ENCODE assay signal across 8 mouse cellular contexts in genomic region chr1:134076789-134077188, GRCm38 (mm10). TPM values are rescaled to one million over a fixed set of nuclear protein-coding genes. Genes with fewer than 3 reads are reported as not detected.
DNase-seq lines count a peak whose midpoint lies in the region; ATAC-seq and TF ChIP-seq lines count a peak whose summit lies in the region.

No protein-coding gene starts in this region.

- H3K4me1 ChIP-seq in heart, embryonic 16.5 days (ENCODE audit: control insufficient read depth, insufficient read depth, low read length) = peaks cover 46% of the 10 kb centered on the region
- H3K4me1 ChIP-seq in bone marrow macrophage, adult 2 months (ENCODE audit: control insufficient read depth, insufficient read depth, low read length) = peaks cover 23% of the 10 kb centered on the region
- peaks cover 64% of the 10 kb centered on the region for H3K4me1 ChIP-seq in forebrain, embryonic 15.5 days
- peaks cover 74% of the 10 kb centered on the region for H3K4me1 ChIP-seq in liver, embryonic 16.5 days (ENCODE audit: control insufficient read depth, low read depth, low read length)

- no peak for TF ChIP-seq CTCF in bone marrow macrophage, adult 2 months (IDR thresholded peaks at IDR 0.05; ENCODE audit: low read depth, low read length)

- no peak for ATAC-seq in heart, embryonic 16.5 days (replicated peaks; ENCODE audit: extremely low read depth, insufficient read depth, low FRiP score)
- ATAC-seq in forebrain, embryonic 15.5 days (replicated peaks) = no peak
- no peak for ATAC-seq in liver, embryonic 16.5 days (ENCODE audit: low read depth)

- no peak for TF ChIP-seq POLR2A in bone marrow macrophage, adult 2 months (IDR thresholded peaks at IDR 0.05; ENCODE audit: borderline replicate concordance, low read depth, low read length)

- WGBS in heart, embryonic 16.5 days = 67% methylated on average over 2 of the region's 2 CpGs
- 6% methylated on average over 2 of the region's 2 CpGs for WGBS in forebrain, embryonic 15.5 days
- 80% methylated on average over 2 of the region's 2 CpGs for WGBS in liver, embryonic 16.5 days (ENCODE audit: insufficient replicate concordance)

- no peaks in the 10 kb centered on the region for H3K9me3 ChIP-seq in heart, embryonic 16.5 days (replicated peaks; ENCODE audit: control insufficient read depth, low read length)
- no peaks in the 10 kb centered on the region for H3K9me3 ChIP-seq in forebrain, embryonic 15.5 days
- H3K9me3 ChIP-seq in liver, embryonic 16.5 days (replicated peaks; ENCODE audit: control insufficient read depth, low read length) = no peaks in the 10 kb centered on the region

- peaks cover 16% of the 10 kb centered on the region for H3K36me3 ChIP-seq in heart, embryonic 16.5 days (ENCODE audit: control insufficient read depth, insufficient read depth)
- peaks cover 4% of the 10 kb centered on the region; the same call in 1 of the 2 replicates for H3K36me3 ChIP-seq in forebrain, embryonic 15.5 days
- H3K36me3 ChIP-seq in liver, embryonic 16.5 days (ENCODE audit: control insufficient read depth, insufficient read depth) = peaks cover 29% of the 10 kb centered on the region

- H3K9ac ChIP-seq in heart, embryonic 16.5 days (ENCODE audit: low read length) = peak overlapping the region; percentile 70
- peak overlapping the region; percentile 35 for H3K9ac ChIP-seq in forebrain, embryonic 15.5 days (replicated peaks)
- H3K9ac ChIP-seq in liver, embryonic 16.5 days (ENCODE audit: low read depth, low read length) = peak overlapping the region; percentile 94

- H3K4me3 ChIP-seq in heart, embryonic 16.5 days (ENCODE audit: low read length) = peak overlapping the region; percentile 90
- H3K4me3 ChIP-seq in bone marrow macrophage, adult 2 months (ENCODE audit: insufficient read depth, low read length) = peak overlapping the region; percentile 14; the same call in 1 of the 2 replicates
- peak overlapping the region; percentile 91 for H3K4me3 ChIP-seq in forebrain, embryonic 15.5 days
- peak overlapping the region; percentile 83 for H3K4me3 ChIP-seq in liver, embryonic 16.5 days (ENCODE audit: low read depth, low read length)

- DNase-seq in heart, adult 11 months = no peak
- DNase-seq in right cerebral cortex, postnatal 14 days = no peak
- no peak for DNase-seq in adrenal gland, postnatal 25 days
- DNase-seq in cerebellum, postnatal 36 days = no peak

- H3K4me2 ChIP-seq in heart, embryonic 16.5 days (ENCODE audit: low read depth, low read length) = peak overlapping the region; percentile 91
- peak overlapping the region; percentile 72 for H3K4me2 ChIP-seq in forebrain, embryonic 15.5 days (replicated peaks)
- H3K4me2 ChIP-seq in liver, embryonic 16.5 days (ENCODE audit: low read depth, low read length) = peak overlapping the region; percentile 79

- peak overlapping the region; percentile 12; the same call in 1 of the 2 replicates for H3K27ac ChIP-seq in heart, embryonic 16.5 days (ENCODE audit: low read length)
- H3K27ac ChIP-seq in bone marrow macrophage, adult 2 months (ENCODE audit: insufficient read depth, low read depth, low read length) = no peak overlapping the region
- H3K27ac ChIP-seq in forebrain, embryonic 15.5 days (replicated peaks) = peak overlapping the region; percentile 82
- peak overlapping the region; percentile 95 for H3K27ac ChIP-seq in liver, embryonic 16.5 days (ENCODE audit: low read length)

- H3K27me3 ChIP-seq in heart, embryonic 16.5 days (ENCODE audit: control insufficient read depth, insufficient read depth, low read length) = no peaks in the 10 kb centered on the region
- no peaks in the 10 kb centered on the region for H3K27me3 ChIP-seq in forebrain, embryonic 15.5 days
- H3K27me3 ChIP-seq in liver, embryonic 16.5 days (ENCODE audit: control insufficient read depth, insufficient read depth, low read depth, low read length) = no peaks in the 10 kb centered on the region

RNA-seq across cellular contexts. Expression of gene Btg2, which starts 2.1 kb away (rescaled TPM):
- 49.5 and 50.9 TPM in 2 replicates for polyA plus RNA-seq in heart, embryonic 16.5 days (2015; fragmentation: Nextera tagmentation; extraction: Ambion mirVana)
- 52.4 and 54.4 TPM in 2 replicates for polyA plus RNA-seq in bone marrow macrophage, adult 2 months (2012; ENCODE audit: insufficient read depth, insufficient read length, missing spikeins)
- 69.4 and 76.8 TPM in 2 replicates for polyA plus RNA-seq in forebrain, embryonic 15.5 days (2015; fragmentation: Nextera tagmentation; extraction: Ambion mirVana)
- polyA plus RNA-seq in liver, embryonic 16.5 days (2015; fragmentation: Nextera tagmentation; extraction: Ambion mirVana) = 107 and 109 TPM in 2 replicates
- total RNA-seq in adrenal gland, postnatal 25 days (2021) = 17.8 and 18.1 TPM in 2 replicates

RNA-seq across cellular contexts. Expression of gene Chit1, which starts 34.3 kb away (rescaled TPM):
- polyA plus RNA-seq in heart, embryonic 16.5 days (2015; fragmentation: Nextera tagmentation; extraction: Ambion mirVana) = 0.31 and 0.46 TPM in 2 replicates
- not detected in 2 replicates for polyA plus RNA-seq in bone marrow macrophage, adult 2 months (2012; ENCODE audit: insufficient read depth, insufficient read length, missing spikeins)
- 0.17 and 0.24 TPM in 2 replicates for polyA plus RNA-seq in forebrain, embryonic 15.5 days (2015; fragmentation: Nextera tagmentation; extraction: Ambion mirVana)
- polyA plus RNA-seq in liver, embryonic 16.5 days (2015; fragmentation: Nextera tagmentation; extraction: Ambion mirVana) = 0.19 and 0.20 TPM in 2 replicates
- total RNA-seq in adrenal gland, postnatal 25 days (2021) = not detected in 2 replicates

RNA-seq across cellular contexts. Expression of gene Fmod, which starts 39.7 kb away (rescaled TPM):
- 23.6 and 29.5 TPM in 2 replicates for polyA plus RNA-seq in heart, embryonic 16.5 days (2015; fragmentation: Nextera tagmentation; extraction: Ambion mirVana)
- polyA plus RNA-seq in bone marrow macrophage, adult 2 months (2012; ENCODE audit: insufficient read depth, insufficient read length, missing spikeins) = not detected in 2 replicates
- polyA plus RNA-seq in forebrain, embryonic 15.5 days (2015; fragmentation: Nextera tagmentation; extraction: Ambion mirVana) = 4.2 and 6.4 TPM in 2 replicates
- 2.2 and 3.3 TPM in 2 replicates for polyA plus RNA-seq in liver, embryonic 16.5 days (2015; fragmentation: Nextera tagmentation; extraction: Ambion mirVana)
- total RNA-seq in adrenal gland, postnatal 25 days (2021) = 4.7 and 5.0 TPM in 2 replicates

Comparison
In these comparisons a context has a peak if more than half of its experiments do, and no peak if none do; other contexts are left out.
1. H3K4me3 ChIP-seq: peak in every context shown above with its lines; median percentile 91 in forebrain, embryonic 15.5 days; 90 in heart, embryonic 16.5 days; 83 in liver, embryonic 16.5 days; 14 in bone marrow macrophage, adult 2 months.
2. H3K9ac ChIP-seq: peak in every context shown above with its lines; median percentile 94 in liver, embryonic 16.5 days; 70 in heart, embryonic 16.5 days; 35 in forebrain, embryonic 15.5 days.